ENCODE assay signal across 8 mouse cellular contexts in the genomic region with DNA sequence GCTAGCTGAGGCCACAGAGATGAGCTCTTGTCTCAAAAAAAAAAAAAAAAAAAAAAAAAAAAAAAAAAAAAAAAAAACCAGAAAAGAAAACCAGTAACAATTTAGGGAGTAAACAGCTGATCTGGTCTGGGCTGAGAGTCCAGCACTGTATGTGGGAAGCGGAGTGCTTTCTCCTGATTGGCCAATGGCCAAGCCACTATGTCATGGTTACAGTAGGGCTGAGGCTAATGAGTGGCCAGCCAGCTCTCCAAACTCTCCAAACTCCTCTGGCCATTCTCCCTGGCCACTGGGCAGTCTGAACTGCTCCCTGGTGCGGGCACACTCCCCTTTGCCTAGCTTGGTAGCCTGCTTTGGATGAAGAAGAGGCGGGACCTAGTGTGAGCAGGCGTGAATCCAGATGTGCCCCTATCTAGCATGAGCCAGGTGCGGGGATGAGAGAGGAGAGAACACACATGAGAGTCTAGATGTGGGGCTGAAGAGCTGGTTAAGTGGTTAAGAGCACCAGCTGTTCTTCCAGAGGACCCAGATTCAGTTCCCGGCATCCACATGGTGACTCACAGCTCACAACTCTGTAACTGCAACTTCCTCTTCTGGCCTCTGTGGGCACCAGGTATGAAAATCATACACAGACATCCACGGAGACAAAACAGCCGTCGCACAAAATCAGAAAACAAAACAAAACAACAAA. TPM values are rescaled to one million over a fixed set of nuclear protein-coding genes. Genes with fewer than 3 reads are reported as not detected.
DNase-seq lines count a peak whose midpoint lies in the region; ATAC-seq and TF ChIP-seq lines count a peak whose summit lies in the region.
"Had no signal": no experiment of that assay in that cellular context is flagged by ENCODE, and none has a peak within 500 bp of the region (broad histone marks: within the 10 kb centered on the region; RNA-seq: fewer than 3 reads in every experiment).

No protein-coding gene starts in this region.

- H3K4me1 ChIP-seq in hindbrain, postnatal 0 days (ENCODE audit: insufficient read depth, low read length), result no peaks in the 10 kb centered on the region
- H3K4me1 ChIP-seq in hindbrain, embryonic 14.5 days (replicated peaks; ENCODE audit: control insufficient read depth, insufficient read depth, low read length), result no peaks in the 10 kb centered on the region
- H3K4me1 ChIP-seq in ES-E14 (ENCODE audit: control insufficient read depth in 2 of 2, insufficient read depth in 2 of 2, low read length in 2 of 2, poor library complexity in 1 of 2), result peaks cover 0 to 3% of the 10 kb centered on the region in 2 experiments; a peak in 1 of 4 replicates
- no peaks in the 10 kb centered on the region for H3K4me1 ChIP-seq in midbrain, embryonic 11.5 days (ENCODE audit: control insufficient read depth, insufficient read depth, low read length)
- H3K4me1 ChIP-seq: limb, embryonic 12.5 days had no signal

- in situ Hi-C loops in ES-E14 (cut with MboI; ENCODE audit: low sequenced_read_pairs in 2 of 2, unreplicated experiment in 2 of 2), result no loop called here

- no peaks in the 10 kb centered on the region for H3K27me3 ChIP-seq in hindbrain, postnatal 0 days (ENCODE audit: insufficient read depth, low read length)
- no peaks in the 10 kb centered on the region for H3K27me3 ChIP-seq in hindbrain, embryonic 14.5 days (ENCODE audit: control insufficient read depth, insufficient read depth, low read length)
- no peaks in the 10 kb centered on the region for H3K27me3 ChIP-seq in midbrain, embryonic 11.5 days (ENCODE audit: control insufficient read depth, insufficient read depth, low read length)

- no peaks in the 10 kb centered on the region for H3K36me3 ChIP-seq in hindbrain, postnatal 0 days (ENCODE audit: insufficient read depth, low read length)
- H3K36me3 ChIP-seq in hindbrain, embryonic 14.5 days (replicated peaks; ENCODE audit: control insufficient read depth, insufficient read depth), result no peaks in the 10 kb centered on the region
- H3K36me3 ChIP-seq in ES-E14 (ENCODE audit: control insufficient read depth, insufficient read depth, low read length, poor library complexity, severe bottlenecking), result no peaks in the 10 kb centered on the region
- H3K36me3 ChIP-seq in midbrain, embryonic 11.5 days (ENCODE audit: control insufficient read depth, insufficient read depth, low read length), result no peaks in the 10 kb centered on the region
- H3K36me3 ChIP-seq: limb, embryonic 12.5 days had no signal

- peak; percentile 32 for DNase-seq in hindbrain, postnatal 0 days (ENCODE audit: low spot score)
- no peak for DNase-seq in hindbrain, embryonic 14.5 days (ENCODE audit: low spot score)
- no peak for DNase-seq in ES-E14 (ENCODE audit: low read depth, low spot score)
- DNase-seq in adrenal gland, postnatal 4 days (ENCODE audit: low spot score in 2 of 2), result peak; percentile 2
- no peak for DNase-seq in layer of hippocampus, adult 9-11 months
- DNase-seq in midbrain, embryonic 11.5 days (ENCODE audit: low spot score, missing footprints), result no peak

- ATAC-seq in hindbrain, postnatal 0 days, result peak; percentile 50; the same call in 1 of the 2 replicates
- ATAC-seq in hindbrain, embryonic 14.5 days (ENCODE audit: low FRiP score), result no peak
- peak; percentile 71 for ATAC-seq in megakaryocyte, adult 5-6 weeks (ENCODE audit: poor library complexity, severe bottlenecking)
- ATAC-seq in midbrain, embryonic 11.5 days (ENCODE audit: low FRiP score), result no peak

- H3K9me3 ChIP-seq in hindbrain, postnatal 0 days (ENCODE audit: low read length), result no peaks in the 10 kb centered on the region
- no peaks in the 10 kb centered on the region for H3K9me3 ChIP-seq in hindbrain, embryonic 14.5 days (ENCODE audit: control insufficient read depth, low read length)
- no peaks in the 10 kb centered on the region for H3K9me3 ChIP-seq in ES-E14 (ENCODE audit: control insufficient read depth, insufficient read depth, low read depth, low read length)
- no peaks in the 10 kb centered on the region for H3K9me3 ChIP-seq in midbrain, embryonic 11.5 days (ENCODE audit: control insufficient read depth, low read length)
- H3K9me3 ChIP-seq: limb, embryonic 12.5 days had no signal

- WGBS in hindbrain, postnatal 0 days, result 81% methylated on average over 9 of the region's 9 CpGs
- WGBS in hindbrain, embryonic 14.5 days, result 92% methylated on average over 9 of the region's 9 CpGs
- 94% methylated on average over 9 of the region's 9 CpGs for WGBS in midbrain, embryonic 11.5 days

- no peak overlapping the region for H3K4me2 ChIP-seq in hindbrain, postnatal 0 days (ENCODE audit: low read depth, low read length)
- H3K4me2 ChIP-seq in hindbrain, embryonic 14.5 days (replicated peaks), result no peak overlapping the region
- no peak overlapping the region for H3K4me2 ChIP-seq in midbrain, embryonic 11.5 days
- H3K4me2 ChIP-seq: limb, embryonic 12.5 days had no signal

- no peak overlapping the region for H3K27ac ChIP-seq in hindbrain, postnatal 0 days
- H3K27ac ChIP-seq in hindbrain, embryonic 14.5 days, result no peak overlapping the region
- no peak overlapping the region for H3K27ac ChIP-seq in ES-E14 (ENCODE audit: insufficient read depth, low read depth, low read length, poor library complexity, severe bottlenecking)
- no peak overlapping the region for H3K27ac ChIP-seq in midbrain, embryonic 11.5 days (ENCODE audit: low read depth, low read length)
- H3K27ac ChIP-seq: limb, embryonic 12.5 days had no signal

- TF ChIP-seq CTCF in hindbrain, postnatal 0 days (IDR thresholded peaks at IDR 0.05; ENCODE audit: low read depth), result no peak

- H3K9ac ChIP-seq in hindbrain, postnatal 0 days (replicated peaks; ENCODE audit: low read length), result no peak overlapping the region
- H3K9ac ChIP-seq in hindbrain, embryonic 14.5 days, result no peak overlapping the region
- H3K9ac ChIP-seq in ES-E14 (ENCODE audit: insufficient read depth, low read depth, low read length, poor library complexity, severe bottlenecking), result no peak overlapping the region
- H3K9ac ChIP-seq in midbrain, embryonic 11.5 days (ENCODE audit: low read length), result no peak overlapping the region
- H3K9ac ChIP-seq: limb, embryonic 12.5 days had no signal

- no peak overlapping the region for H3K4me3 ChIP-seq in hindbrain, postnatal 0 days (ENCODE audit: low read length)
- H3K4me3 ChIP-seq in hindbrain, embryonic 14.5 days (replicated peaks; ENCODE audit: low read length), result no peak overlapping the region
- H3K4me3 ChIP-seq in ES-E14 (ENCODE audit: insufficient read depth in 1 of 2, low read depth in 1 of 2, low read length in 2 of 2, poor library complexity in 1 of 2, severe bottlenecking in 1 of 2), result no peak overlapping the region
- H3K4me3 ChIP-seq in midbrain, embryonic 11.5 days (ENCODE audit: low read depth, low read length), result no peak overlapping the region
- H3K4me3 ChIP-seq: limb, embryonic 12.5 days had no signal

TF ChIP-seq in ES-E14, 5 proteins besides CTCF, POLR2A, EP300 and RAD21:
- TF ChIP-seq CHD2 (IDR thresholded peaks at IDR 0.05; ENCODE audit: low read depth, low read length) (no peak), ZNF384 (IDR thresholded peaks at IDR 0.05; ENCODE audit: low read depth, low read length) (peak; percentile 85)
TF ChIP-seq in ES-E14: peak in this region for 1.

RNA-seq across cellular contexts. Expression of a gene that starts 10.0 kb away (rescaled TPM):
- 24.5 and 26.7 TPM in 2 replicates for total RNA-seq in hindbrain, postnatal 0 days (2014; rRNA removed)
- 5.9 and 6.2 TPM in 2 replicates for polyA plus RNA-seq in hindbrain, postnatal 0 days (2015; fragmentation: Nextera tagmentation; extraction: Ambion mirVana)
- polyA plus RNA-seq in hindbrain, embryonic 14.5 days (2014; fragmentation: Nextera tagmentation; extraction: Ambion mirVana), result 7.0 and 8.1 TPM in 2 replicates
- total RNA-seq in ES-E14 (2012; rRNA removed), result 1.6 and 2.5 TPM in 2 replicates
- total RNA-seq in adrenal gland, postnatal 4 days (2021), result 1 to 10 TPM; 5.1 to 7.0 TPM
- total RNA-seq in megakaryocyte, adult 5-6 weeks (2015), result 54.8 and 55.6 TPM in 2 replicates
- 31.4 and 31.9 TPM in 2 replicates for total RNA-seq in megakaryocyte, adult 5-6 weeks (2017)
- 2.2 TPM in 2 replicates for polyA plus RNA-seq in midbrain, embryonic 11.5 days (2014; fragmentation: Nextera tagmentation; extraction: Ambion mirVana)

RNA-seq across cellular contexts. Expression of a gene that starts 56.0 kb away (rescaled TPM):
- 1.5 and 3.0 TPM in 2 replicates for total RNA-seq in hindbrain, postnatal 0 days (2014; rRNA removed)
- 1.2 and 1.7 TPM in 2 replicates for polyA plus RNA-seq in hindbrain, postnatal 0 days (2015; fragmentation: Nextera tagmentation; extraction: Ambion mirVana)
- polyA plus RNA-seq in hindbrain, embryonic 14.5 days (2014; fragmentation: Nextera tagmentation; extraction: Ambion mirVana), result 1.7 and 2.2 TPM in 2 replicates
- total RNA-seq in ES-E14 (2012; rRNA removed), result 0.58 and 1.2 TPM in 2 replicates
- 1 to 10 TPM; 7.2 to 7.5 TPM for total RNA-seq in adrenal gland, postnatal 4 days (2021)
- 9.7 and 13.3 TPM in 2 replicates for total RNA-seq in megakaryocyte, adult 5-6 weeks (2015)
- 26.8 and 42.5 TPM in 2 replicates for total RNA-seq in megakaryocyte, adult 5-6 weeks (2017)
- polyA plus RNA-seq in midbrain, embryonic 11.5 days (2014; fragmentation: Nextera tagmentation; extraction: Ambion mirVana), result 0.46 and 0.99 TPM in 2 replicates

RNA-seq across cellular contexts. Expression of a gene that starts 58.0 kb away (rescaled TPM):
- 2.3 and 3.2 TPM in 2 replicates for total RNA-seq in hindbrain, postnatal 0 days (2014; rRNA removed)
- polyA plus RNA-seq in hindbrain, postnatal 0 days (2015; fragmentation: Nextera tagmentation; extraction: Ambion mirVana), result 1.0 and 1.5 TPM in 2 replicates
- 0.99 and 1.4 TPM in 2 replicates for polyA plus RNA-seq in hindbrain, embryonic 14.5 days (2014; fragmentation: Nextera tagmentation; extraction: Ambion mirVana)
- total RNA-seq in ES-E14 (2012; rRNA removed), result 6.6 and 7.0 TPM in 2 replicates
- total RNA-seq in adrenal gland, postnatal 4 days (2021), result 1 to 10 TPM; 2.8 to 3.9 TPM
- 8.9 and 10.4 TPM in 2 replicates for total RNA-seq in megakaryocyte, adult 5-6 weeks (2015)
- 8.5 and 11.6 TPM in 2 replicates for total RNA-seq in megakaryocyte, adult 5-6 weeks (2017)
- 0.43 and 0.60 TPM in 2 replicates for polyA plus RNA-seq in midbrain, embryonic 11.5 days (2014; fragmentation: Nextera tagmentation; extraction: Ambion mirVana)

Comparison
In these comparisons a context has a peak if more than half of its experiments do, and no peak if none do; other contexts are left out.
1. ATAC-seq: peak in hindbrain, postnatal 0 days (single experiment) and megakaryocyte, adult 5-6 weeks (single experiment); none in hindbrain, embryonic 14.5 days (single experiment) and midbrain, embryonic 11.5 days (single experiment).
2. DNase-seq: peak in hindbrain, postnatal 0 days (single experiment) and adrenal gland, postnatal 4 days (2 of 2); none in hindbrain, embryonic 14.5 days (single experiment), ES-E14 (single experiment), layer of hippocampus, adult 9-11 months (single experiment) and midbrain, embryonic 11.5 days (single experiment).